7 mouse cellular contexts compared by ENCODE assay signal in genomic region chr3:20985682-20986376, GRCm38 (mm10).
DNase-seq lines count a peak whose midpoint lies in the region; ATAC-seq lines count a peak whose summit lies in the region.

No protein-coding gene starts in this region.

- H3K4me2 ChIP-seq in neural tube, embryonic 12.5 days (replicated peaks): 0 out of 2 replicates have a peak overlapping the region, but pooled peaks have one; percentile 5
- peak overlapping the region; percentile 6; the same call in 1 of the 2 replicates for H3K4me2 ChIP-seq in forebrain, embryonic 12.5 days
- H3K4me2 ChIP-seq in neural tube, embryonic 15.5 days: peak overlapping the region; percentile 0; the same call in 1 of the 2 replicates
- H3K4me2 ChIP-seq in liver, embryonic 12.5 days: no peak overlapping the region

- ATAC-seq in neural tube, embryonic 12.5 days (ENCODE audit: low FRiP score, low read depth): no peak
- peak; percentile 74; the same call in 1 of the 2 replicates for ATAC-seq in forebrain, embryonic 12.5 days (ENCODE audit: low FRiP score)
- peak; percentile 72 for ATAC-seq in neural tube, embryonic 15.5 days (ENCODE audit: low FRiP score)
- ATAC-seq in liver, embryonic 12.5 days: no peak

- H3K9me3 ChIP-seq in neural tube, embryonic 12.5 days: no peaks in the 10 kb centered on the region
- H3K9me3 ChIP-seq in forebrain, embryonic 12.5 days: no peaks in the 10 kb centered on the region
- 0 out of 2 replicates have a peak, but pooled peaks cover under 1% of the 10 kb centered on the region for H3K9me3 ChIP-seq in neural tube, embryonic 15.5 days (replicated peaks)
- H3K9me3 ChIP-seq in liver, embryonic 12.5 days (replicated peaks): no peaks in the 10 kb centered on the region

- no peak overlapping the region for H3K9ac ChIP-seq in neural tube, embryonic 12.5 days
- no peak overlapping the region for H3K9ac ChIP-seq in forebrain, embryonic 12.5 days
- no peak overlapping the region for H3K9ac ChIP-seq in neural tube, embryonic 15.5 days (replicated peaks)
- H3K9ac ChIP-seq in liver, embryonic 12.5 days: no peak overlapping the region

- H3K36me3 ChIP-seq in neural tube, embryonic 12.5 days: no peaks in the 10 kb centered on the region
- no peaks in the 10 kb centered on the region for H3K36me3 ChIP-seq in forebrain, embryonic 12.5 days (replicated peaks)
- no peaks in the 10 kb centered on the region for H3K36me3 ChIP-seq in neural tube, embryonic 15.5 days
- H3K36me3 ChIP-seq in liver, embryonic 12.5 days: no peaks in the 10 kb centered on the region

- no peak for DNase-seq in neural tube, embryonic 10.5 days (ENCODE audit: extremely low spot score, low spot score)
- DNase-seq in layer of hippocampus, adult 8-10 months (ENCODE audit: low spot score in 2 of 2): peak; percentile 23 to 37
- DNase-seq in urinary bladder, postnatal 25 days (ENCODE audit: low spot score): no peak

- peaks cover 18% of the 10 kb centered on the region; the same call in 1 of the 2 replicates for H3K4me1 ChIP-seq in neural tube, embryonic 12.5 days
- H3K4me1 ChIP-seq in forebrain, embryonic 12.5 days: peaks cover 27% of the 10 kb centered on the region
- peaks cover 28% of the 10 kb centered on the region for H3K4me1 ChIP-seq in neural tube, embryonic 15.5 days
- H3K4me1 ChIP-seq in liver, embryonic 12.5 days: 0 out of 2 replicates have a peak, but pooled peaks cover 3% of the 10 kb centered on the region

- 53% methylated on average over 4 of the region's 4 CpGs for WGBS in neural tube, embryonic 12.5 days
- 30% methylated on average over 4 of the region's 4 CpGs for WGBS in forebrain, embryonic 12.5 days
- 41% methylated on average over 4 of the region's 4 CpGs for WGBS in neural tube, embryonic 15.5 days
- 43% methylated on average over 4 of the region's 4 CpGs for WGBS in liver, embryonic 12.5 days (ENCODE audit: insufficient replicate concordance)

- H3K27me3 ChIP-seq in neural tube, embryonic 12.5 days (replicated peaks): no peaks in the 10 kb centered on the region
- H3K27me3 ChIP-seq in forebrain, embryonic 12.5 days: no peaks in the 10 kb centered on the region
- no peaks in the 10 kb centered on the region for H3K27me3 ChIP-seq in neural tube, embryonic 15.5 days (replicated peaks)
- H3K27me3 ChIP-seq in liver, embryonic 12.5 days (replicated peaks): no peaks in the 10 kb centered on the region

- no peak overlapping the region for H3K4me3 ChIP-seq in neural tube, embryonic 12.5 days
- H3K4me3 ChIP-seq in forebrain, embryonic 12.5 days (replicated peaks): no peak overlapping the region
- H3K4me3 ChIP-seq in neural tube, embryonic 15.5 days (replicated peaks): no peak overlapping the region
- no peak overlapping the region for H3K4me3 ChIP-seq in liver, embryonic 12.5 days

- H3K27ac ChIP-seq in neural tube, embryonic 12.5 days: no peak overlapping the region
- peak overlapping the region; percentile 77 for H3K27ac ChIP-seq in forebrain, embryonic 12.5 days
- peak overlapping the region; percentile 60 for H3K27ac ChIP-seq in neural tube, embryonic 15.5 days (replicated peaks)
- no peak overlapping the region for H3K27ac ChIP-seq in liver, embryonic 12.5 days

Comparison
In these comparisons a context has a peak if more than half of its experiments do, and no peak if none do; other contexts are left out.
1. ATAC-seq: peak in forebrain, embryonic 12.5 days (single experiment) and neural tube, embryonic 15.5 days (single experiment); none in neural tube, embryonic 12.5 days (single experiment) and liver, embryonic 12.5 days (single experiment).
2. H3K27ac ChIP-seq: peak in forebrain, embryonic 12.5 days (single experiment) and neural tube, embryonic 15.5 days (single experiment); none in neural tube, embryonic 12.5 days (single experiment) and liver, embryonic 12.5 days (single experiment).
3. DNase-seq: peak in layer of hippocampus, adult 8-10 months (2 of 2); none in neural tube, embryonic 10.5 days (single experiment) and urinary bladder, postnatal 25 days (single experiment).